Mouse (Mus musculus) cerebellum, adult 11 months (tissue): Measurements from ENCODE around the gene Shank2.

Source experiments
- DNase-seq: peaks from one replicate; pipeline ENCODE4 v3.0.0; 2022

The Shank2 gene

DNA sequence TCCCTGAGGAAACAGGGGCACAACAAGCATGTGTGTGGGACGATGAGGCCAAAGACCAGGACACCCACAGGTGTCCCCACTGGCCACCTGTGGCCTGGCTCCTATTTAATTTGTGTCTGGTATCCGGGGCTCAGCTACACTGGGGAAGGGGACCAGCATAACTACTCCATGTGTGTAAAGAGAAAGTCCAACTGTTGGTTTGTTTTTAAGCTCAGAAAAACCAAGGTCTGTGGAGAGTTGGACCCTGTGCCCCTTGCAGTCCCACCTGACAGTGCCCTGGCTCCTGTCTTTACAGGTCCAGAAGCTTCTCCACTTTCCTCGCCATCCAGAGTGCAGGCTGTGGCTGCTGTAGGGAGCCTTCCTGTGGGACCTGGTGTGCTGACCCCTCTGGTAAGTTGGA lies at the start of gene Shank2:
TSS of gene Shank2 (plus strand) at position 301 of the 400 bp plus-strand sequence.
- no peak for DNase-seq

- no peak for DNase-seq
These were observed 49.6 kb upstream of the Shank2 start for GRCm38 (mm10) chr7:143952130-143952529.

DNA sequence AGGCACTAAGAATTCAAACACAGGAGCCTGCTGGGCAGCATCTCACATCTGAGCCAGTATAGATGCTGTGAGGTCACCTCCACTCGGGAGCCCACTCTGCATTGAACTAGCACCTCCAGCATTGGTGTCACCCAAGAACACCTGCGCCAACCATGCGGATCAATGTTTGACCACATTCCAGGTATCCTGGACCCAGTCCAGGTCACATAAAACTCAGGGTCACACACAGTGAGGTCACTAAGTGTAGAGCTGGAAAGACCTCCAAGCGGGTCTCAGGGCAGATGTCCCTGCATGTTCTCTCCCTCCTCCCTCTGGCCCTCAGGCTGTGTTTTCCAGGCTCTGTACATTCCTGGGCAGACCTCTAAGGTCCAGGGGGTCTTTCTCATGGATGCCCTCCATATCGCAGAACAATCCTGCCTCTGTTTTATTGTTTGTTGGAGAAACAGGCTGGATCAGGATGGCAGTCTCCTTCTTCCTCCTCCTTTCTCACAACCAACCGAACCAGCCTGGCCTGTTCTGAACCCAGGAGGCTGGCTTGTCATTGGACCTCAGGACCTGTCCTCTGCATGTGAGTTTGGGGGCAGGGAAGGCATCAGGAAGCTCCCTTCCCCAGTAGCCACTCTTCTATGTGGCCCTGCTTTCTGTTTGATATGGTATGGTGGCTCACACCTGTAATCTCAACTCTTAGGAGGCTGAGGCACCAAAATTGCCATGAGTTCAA lies 45.0 kb upstream of the Shank2 start:
- DNase-seq = no peak

- DNase-seq = no peak
These were observed 43.6 kb upstream of the Shank2 start for GRCm38 (mm10) chr7:143958030-143958565.

- DNase-seq = no peak
These were observed 37.9 kb upstream of the Shank2 start for GRCm38 (mm10) chr7:143963813-143964212.

GRCm38 (mm10) chr7:143966621-143967020 lies 35.1 kb upstream of the Shank2 start:
- DNase-seq = no peak

GRCm38 (mm10) chr7:143977491-143977830 lies 24.3 kb upstream of the Shank2 start:
- no peak for DNase-seq

DNA sequence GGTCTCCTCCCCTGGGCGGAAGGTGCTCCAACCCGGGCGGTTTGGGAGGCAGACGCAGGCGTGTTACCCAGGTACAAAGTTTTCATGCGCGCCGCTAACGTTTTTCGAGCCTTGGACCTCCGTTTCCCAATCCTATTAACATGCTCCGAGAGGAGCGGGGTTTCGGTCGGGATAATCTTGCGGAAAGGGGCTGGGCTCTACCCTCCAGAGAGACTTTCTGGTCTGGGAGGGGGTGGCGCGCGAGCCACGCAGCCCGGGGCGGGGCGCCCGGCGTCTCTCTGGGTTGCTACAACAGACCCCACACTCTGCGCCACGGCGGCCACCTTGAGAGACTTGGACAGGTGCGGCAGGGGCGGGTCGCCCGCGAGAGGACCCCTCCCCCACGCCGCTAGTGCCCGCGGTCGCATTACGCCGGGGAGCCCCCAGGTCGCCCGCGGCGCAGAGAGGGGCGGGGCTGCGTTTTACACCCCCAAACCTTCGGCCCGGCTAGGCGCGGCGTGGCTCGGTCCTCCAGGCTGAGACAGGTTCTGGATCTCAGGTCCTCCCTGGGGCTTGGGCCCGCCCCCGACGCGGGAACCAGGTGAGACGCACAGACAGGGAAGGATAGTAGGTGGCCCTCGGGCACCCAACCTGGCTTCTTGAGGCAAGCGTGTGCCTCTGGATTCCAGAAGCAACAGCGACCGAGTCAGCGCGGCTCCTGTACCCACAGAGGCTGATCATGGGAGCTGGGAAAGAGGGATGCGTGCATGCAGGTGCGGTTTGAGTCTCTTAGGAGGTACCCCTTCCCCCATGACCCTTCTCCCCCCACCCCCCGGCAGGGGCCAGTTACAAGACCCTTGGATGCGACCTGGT lies 23.7 kb upstream of the Shank2 start:
- DNase-seq = no peak

DNA sequence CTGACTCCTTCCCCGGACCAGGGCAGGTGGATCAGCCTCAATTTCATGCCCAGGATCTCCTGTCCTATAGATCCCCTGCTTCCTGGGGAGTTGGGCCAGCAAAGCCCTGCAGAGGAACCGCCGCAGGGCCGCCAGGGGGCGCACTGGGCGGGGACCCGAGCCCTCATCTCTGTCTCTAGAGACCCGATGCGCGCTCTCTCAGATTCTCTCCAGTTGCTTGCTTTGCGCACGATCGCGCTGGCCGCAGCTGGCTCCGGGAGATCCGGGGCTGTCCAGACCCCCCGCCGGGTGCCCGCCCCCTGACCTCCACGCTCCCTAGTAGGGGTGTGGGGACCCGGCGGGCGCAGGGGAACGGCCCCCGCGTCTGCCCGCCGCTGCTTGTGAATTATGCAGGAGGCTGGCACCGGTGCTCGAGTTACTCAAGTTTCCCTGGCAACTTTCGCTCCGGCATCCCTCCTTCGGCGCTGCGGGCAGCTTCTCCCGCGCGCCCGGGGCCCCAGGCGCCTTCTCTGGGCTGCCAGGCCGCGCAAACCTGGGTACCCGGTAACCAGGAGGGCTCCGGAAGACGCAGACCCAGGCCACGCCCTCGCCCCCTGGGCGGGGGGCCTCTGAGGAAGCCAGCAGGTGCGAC lies 22.9 kb upstream of the Shank2 start:
- DNase-seq = peak; percentile 10

- DNase-seq = no peak
These were observed 21.7 kb upstream of the Shank2 start for GRCm38 (mm10) chr7:143979986-143980385.

DNA sequence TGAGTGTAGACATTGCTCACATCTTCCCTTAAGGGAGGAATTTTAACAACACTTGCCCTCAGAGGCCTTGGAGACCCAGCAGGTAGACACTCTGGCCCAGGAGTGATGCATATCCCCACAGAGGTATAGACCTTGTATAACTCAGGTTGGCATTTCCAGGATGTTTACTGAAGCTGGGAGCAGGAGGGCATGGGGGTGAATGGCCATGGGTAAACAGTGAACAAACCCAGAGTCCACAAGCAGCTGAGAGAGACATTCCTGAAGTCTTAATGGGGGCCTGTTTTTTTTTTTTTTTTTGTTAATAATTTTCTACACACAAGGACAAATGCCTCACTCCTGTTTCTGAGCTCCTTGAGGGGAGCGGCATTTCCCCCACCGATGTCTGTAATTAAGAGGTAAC lies 15.4 kb upstream of the Shank2 start:
- DNase-seq = no peak

- no peak for DNase-seq
These were observed 10.6 kb upstream of the Shank2 start for GRCm38 (mm10) chr7:143991160-143991559.

DNA sequence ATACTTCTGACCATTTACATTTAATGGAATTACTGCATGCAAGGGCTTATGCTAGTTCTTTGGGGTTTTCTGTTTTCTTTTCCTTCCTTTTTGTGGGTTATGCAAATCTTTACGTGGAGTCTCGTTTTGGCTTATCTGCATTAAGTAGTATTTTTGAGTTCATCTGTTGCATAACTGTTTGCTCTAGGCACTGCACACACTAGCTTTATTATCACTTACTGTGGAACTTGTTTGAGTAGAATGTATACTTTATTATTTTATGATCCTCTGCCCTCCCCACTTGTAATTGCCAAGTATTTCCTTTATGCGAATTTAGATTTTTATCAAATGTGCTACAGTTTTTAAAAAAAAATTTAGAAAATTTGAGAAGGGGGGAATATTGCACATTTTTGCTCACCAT lies 2.7 kb upstream of the Shank2 start:
- DNase-seq = no peak

GRCm38 (mm10) chr7:144003471-144003870 lies 1.7 kb downstream of the Shank2 start:
- no peak for DNase-seq

- no peak for DNase-seq
These were observed 6.4 kb downstream of the Shank2 start for GRCm38 (mm10) chr7:144008079-144008478.

DNA sequence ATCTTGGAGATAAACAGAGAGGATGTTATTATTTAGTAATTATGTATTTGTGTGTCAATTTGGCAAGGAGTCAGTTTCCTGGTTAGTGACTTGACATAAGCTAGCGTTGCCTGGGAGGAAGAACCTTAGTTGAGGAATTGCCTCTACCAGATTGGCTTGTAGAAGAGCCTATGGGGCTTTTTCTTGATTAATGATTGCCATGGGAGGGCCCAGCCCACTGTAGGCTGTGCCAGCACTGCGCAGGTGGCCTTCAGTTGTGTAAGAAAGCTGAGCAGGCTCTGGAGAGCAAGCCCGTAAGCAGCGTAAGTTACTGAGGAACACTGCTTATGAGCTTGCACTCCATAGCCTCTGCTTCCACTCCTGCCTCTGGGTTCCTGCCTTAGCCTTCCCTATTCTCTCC lies 7.3 kb downstream of the Shank2 start:
- no peak for DNase-seq

DNA sequence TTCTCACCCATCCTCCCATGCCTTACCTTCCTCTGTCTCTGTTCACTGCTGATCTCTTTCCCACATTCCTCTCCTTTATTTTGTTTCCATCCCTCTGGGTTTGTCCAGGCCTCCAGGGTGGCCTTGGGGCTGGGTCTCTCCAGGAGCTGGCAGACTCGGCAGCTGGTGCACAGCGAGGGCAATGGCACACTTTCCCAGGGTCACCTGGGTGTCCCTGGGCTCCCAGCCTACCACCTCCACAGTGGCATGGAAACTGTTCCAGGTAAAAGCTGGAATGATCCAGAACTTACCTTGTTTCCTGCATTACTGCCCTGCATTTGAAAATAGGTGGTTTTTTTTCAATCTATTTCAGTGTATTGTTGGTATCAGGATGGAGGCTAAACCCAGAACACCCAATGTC lies 12.8 kb downstream of the Shank2 start:
- no peak for DNase-seq

DNA sequence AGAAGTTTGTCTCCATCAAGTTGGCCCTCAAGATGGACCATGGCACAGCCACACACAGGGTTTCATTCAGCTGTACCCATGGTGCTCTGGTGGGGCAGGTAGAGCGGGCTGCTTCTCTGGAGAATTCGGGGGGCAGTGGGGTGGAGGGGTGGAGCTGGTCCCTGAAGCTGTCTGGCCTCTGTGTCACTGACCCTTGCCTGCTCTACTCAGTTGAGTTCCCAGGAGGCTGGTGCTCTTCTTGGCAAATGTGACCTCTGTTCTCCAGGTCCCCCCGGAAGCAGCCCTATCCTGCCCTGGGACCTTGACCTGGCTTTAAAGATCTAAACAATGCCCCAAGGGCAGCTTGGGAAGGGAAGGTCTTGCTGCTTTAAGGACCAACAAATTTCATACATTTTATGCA lies 20.1 kb downstream of the Shank2 start:
- DNase-seq = no peak

GRCm38 (mm10) chr7:144022682-144023081 lies 21.0 kb downstream of the Shank2 start:
- no peak for DNase-seq

DNA sequence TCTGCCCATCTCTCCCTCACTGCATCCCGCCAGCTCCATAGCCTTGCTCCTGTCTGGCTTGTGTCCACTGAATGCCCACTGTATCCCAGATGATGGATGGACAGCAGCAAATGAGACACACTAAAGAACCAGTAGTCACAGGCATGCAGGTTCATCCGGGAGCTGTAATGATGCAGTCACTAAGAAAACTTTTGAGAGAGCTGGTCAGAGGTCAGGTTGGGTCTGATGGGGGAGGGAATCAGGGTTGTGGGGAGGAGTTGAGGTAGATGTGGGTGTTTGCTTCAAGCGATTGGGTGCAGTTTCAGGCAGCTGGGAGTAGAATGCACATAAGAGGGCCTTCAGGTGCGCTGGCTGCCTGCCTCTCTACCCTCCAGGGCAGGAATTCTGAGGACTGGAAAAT lies 21.8 kb downstream of the Shank2 start:
- no peak for DNase-seq

- no peak for DNase-seq
These were observed 24.5 kb downstream of the Shank2 start for GRCm38 (mm10) chr7:144026024-144026752.

GRCm38 (mm10) chr7:144029246-144029645 lies 27.5 kb downstream of the Shank2 start:
- no peak for DNase-seq

DNA sequence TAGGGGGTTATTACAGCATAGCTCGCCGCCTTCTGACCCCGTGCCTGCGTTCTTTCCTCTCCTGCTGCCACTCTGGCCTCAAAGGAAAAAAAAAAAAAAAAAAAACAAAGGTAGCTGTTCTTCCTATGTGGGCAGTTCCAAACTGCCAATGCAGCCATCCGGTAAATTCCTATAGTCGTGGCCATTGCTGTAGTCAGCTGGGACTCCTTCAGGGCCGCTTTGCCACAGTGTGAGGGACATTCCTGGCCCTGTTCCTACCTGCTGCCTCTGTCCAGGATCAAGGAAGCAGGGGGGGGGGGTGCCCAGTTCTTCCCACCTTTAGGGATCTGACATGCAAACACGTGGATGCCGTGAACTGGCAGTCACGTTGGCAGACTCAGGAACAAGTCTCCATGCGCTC lies 29.1 kb downstream of the Shank2 start:
- DNase-seq = no peak
